ENCODE assay signal across 8 mouse cellular contexts in the genomic region with DNA sequence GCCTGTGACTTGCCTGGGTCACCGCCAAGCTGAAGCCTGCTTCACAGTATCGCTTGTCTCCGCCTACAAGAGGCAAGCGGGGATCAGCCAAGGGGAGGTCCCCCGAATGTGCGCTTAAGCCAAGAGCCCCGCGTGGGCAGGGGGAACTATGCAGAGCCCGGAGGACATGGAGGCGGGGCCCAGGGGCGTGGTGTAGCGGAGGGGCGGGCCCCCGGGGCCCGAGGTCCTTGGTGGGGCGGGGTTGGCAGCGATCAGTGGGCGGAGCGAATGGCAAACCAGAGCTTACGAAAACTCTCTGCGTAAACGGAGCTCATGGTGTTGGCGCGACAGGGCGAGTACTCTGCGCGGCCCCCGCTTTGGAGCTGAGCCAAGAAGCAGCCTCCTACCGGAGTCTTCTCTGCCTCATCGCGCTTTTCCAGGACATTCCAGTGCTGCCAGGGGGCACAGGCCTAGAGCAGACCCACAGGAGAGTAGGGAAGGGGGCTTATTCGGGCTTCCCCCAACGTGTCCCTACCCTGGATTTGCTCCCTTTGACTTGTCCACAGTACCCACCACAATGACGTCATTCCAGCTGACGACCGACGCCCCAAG. TPM values are rescaled to one million over a fixed set of nuclear protein-coding genes. Genes with fewer than 3 reads are reported as not detected.
DNase-seq lines count a peak whose midpoint lies in the region; ATAC-seq lines count a peak whose summit lies in the region.

No protein-coding gene starts in this region.

- H3K27ac ChIP-seq in forebrain, embryonic 14.5 days (ENCODE audit: low read depth, low read length): peak overlapping the region; percentile 41; the same call in 1 of the 2 replicates
- peak overlapping the region; percentile 61 for H3K27ac ChIP-seq in neural tube, embryonic 15.5 days (replicated peaks)

- ATAC-seq in forebrain, embryonic 14.5 days: peak; percentile 93
- ATAC-seq in neural tube, embryonic 15.5 days (ENCODE audit: low FRiP score): peak; percentile 87

- DNase-seq in ES-CJ7 (ENCODE audit: low read depth, low spot score): peak; percentile 89
- peak; percentile 90 for DNase-seq in cerebellum, adult 11 months
- DNase-seq in forebrain, embryonic 14.5 days (ENCODE audit: low spot score): peak; percentile 96
- DNase-seq in heart, postnatal 14 days: peak; percentile 99 to 100
- DNase-seq in layer of hippocampus, adult 11-12 months (ENCODE audit: low spot score): peak; percentile 93
- DNase-seq in lung, adult 18-20 months: peak; percentile 98 to 99
- peak; percentile 91 for DNase-seq in testis, postnatal 14 days (ENCODE audit: low spot score)

- no peaks in the 10 kb centered on the region for H3K27me3 ChIP-seq in forebrain, embryonic 14.5 days (replicated peaks; ENCODE audit: control insufficient read depth, insufficient read depth, low read length)
- 0 out of 2 replicates have a peak, but pooled peaks cover 2% of the 10 kb centered on the region for H3K27me3 ChIP-seq in neural tube, embryonic 15.5 days (replicated peaks)

- no peaks in the 10 kb centered on the region for H3K9me3 ChIP-seq in forebrain, embryonic 14.5 days (replicated peaks; ENCODE audit: control insufficient read depth, low read length)
- H3K9me3 ChIP-seq in neural tube, embryonic 15.5 days (replicated peaks): no peaks in the 10 kb centered on the region

- H3K4me2 ChIP-seq in forebrain, embryonic 14.5 days (ENCODE audit: low read length): peak overlapping the region; percentile 80
- peak overlapping the region; percentile 95 for H3K4me2 ChIP-seq in neural tube, embryonic 15.5 days

- peaks cover 17% of the 10 kb centered on the region for H3K4me1 ChIP-seq in forebrain, embryonic 14.5 days (ENCODE audit: control insufficient read depth, insufficient read depth, low read length)
- H3K4me1 ChIP-seq in neural tube, embryonic 15.5 days: peaks cover 20% of the 10 kb centered on the region

- H3K36me3 ChIP-seq in forebrain, embryonic 14.5 days (ENCODE audit: control insufficient read depth, insufficient read depth, low read length): no peaks in the 10 kb centered on the region
- no peaks in the 10 kb centered on the region for H3K36me3 ChIP-seq in neural tube, embryonic 15.5 days

- H3K9ac ChIP-seq in forebrain, embryonic 14.5 days (ENCODE audit: low read length): peak overlapping the region; percentile 56
- peak overlapping the region; percentile 51 for H3K9ac ChIP-seq in neural tube, embryonic 15.5 days (replicated peaks)

- H3K4me3 ChIP-seq in forebrain, embryonic 14.5 days (ENCODE audit: low read depth, low read length): peak overlapping the region; percentile 32
- H3K4me3 ChIP-seq in neural tube, embryonic 15.5 days (replicated peaks): peak overlapping the region; percentile 48

- intact Hi-C loops in heart, postnatal 14 days (cut with DNase I): no loop called here

- WGBS in forebrain, embryonic 14.5 days: under 1% methylated on average over 37 of the region's 37 CpGs
- 0% methylated on average over 37 of the region's 37 CpGs for WGBS in neural tube, embryonic 15.5 days

RNA-seq across cellular contexts. Expression of gene Itga2b, which starts 2.8 kb away (rescaled TPM):
- 4.3 and 5.3 TPM in 2 replicates for polyA plus RNA-seq in forebrain, embryonic 14.5 days (2014; fragmentation: Nextera tagmentation; extraction: Ambion mirVana)
- total RNA-seq in heart, postnatal 14 days (2021): 1 to 10 TPM; 3.1 to 3.3 TPM
- 8.0 and 9.6 TPM in 2 replicates for polyA plus RNA-seq in neural tube, embryonic 15.5 days (2015; fragmentation: Nextera tagmentation; extraction: Ambion mirVana)

RNA-seq across cellular contexts. Expression of gene Fam171a2, which starts 19.7 kb away (rescaled TPM):
- polyA plus RNA-seq in forebrain, embryonic 14.5 days (2014; fragmentation: Nextera tagmentation; extraction: Ambion mirVana): 26.0 and 27.8 TPM in 2 replicates
- 10 to 100 TPM; 10.5 to 11.4 TPM for total RNA-seq in heart, postnatal 14 days (2021)
- 23.8 and 28.3 TPM in 2 replicates for polyA plus RNA-seq in neural tube, embryonic 15.5 days (2015; fragmentation: Nextera tagmentation; extraction: Ambion mirVana)

RNA-seq across cellular contexts. Expression of gene Grn, which starts 37.0 kb away (rescaled TPM):
- 28.6 and 38.8 TPM in 2 replicates for polyA plus RNA-seq in forebrain, embryonic 14.5 days (2014; fragmentation: Nextera tagmentation; extraction: Ambion mirVana)
- 100 to 1,000 TPM; 130 to 136 TPM for total RNA-seq in heart, postnatal 14 days (2021)
- polyA plus RNA-seq in neural tube, embryonic 15.5 days (2015; fragmentation: Nextera tagmentation; extraction: Ambion mirVana): 92.1 and 96.3 TPM in 2 replicates

RNA-seq across cellular contexts. Expression of gene Slc25a39, which starts 59.4 kb away (rescaled TPM):
- 145 and 149 TPM in 2 replicates for polyA plus RNA-seq in forebrain, embryonic 14.5 days (2014; fragmentation: Nextera tagmentation; extraction: Ambion mirVana)
- 100 to 1,000 TPM; 163 to 176 TPM for total RNA-seq in heart, postnatal 14 days (2021)
- polyA plus RNA-seq in neural tube, embryonic 15.5 days (2015; fragmentation: Nextera tagmentation; extraction: Ambion mirVana): 161 and 175 TPM in 2 replicates

Comparison
In these comparisons a context has a peak if more than half of its experiments do, and no peak if none do; other contexts are left out.
1. Peak in every context shown above with its lines: DNase-seq, ATAC-seq, H3K4me3 ChIP-seq and H3K27ac ChIP-seq.